Mouse (Mus musculus): ENCODE results near the gene Olfr133. TPM values are rescaled to one million over a fixed set of nuclear protein-coding genes. Genes with fewer than 3 reads are reported as not detected.
"Not testable (repeated sequence)": the region's sequence is repeated elsewhere in the genome, so short reads cannot be mapped to it uniquely, and the experiment has no call there.

Olfr133 gene
- total RNA-seq (2022): not detected

DNA sequence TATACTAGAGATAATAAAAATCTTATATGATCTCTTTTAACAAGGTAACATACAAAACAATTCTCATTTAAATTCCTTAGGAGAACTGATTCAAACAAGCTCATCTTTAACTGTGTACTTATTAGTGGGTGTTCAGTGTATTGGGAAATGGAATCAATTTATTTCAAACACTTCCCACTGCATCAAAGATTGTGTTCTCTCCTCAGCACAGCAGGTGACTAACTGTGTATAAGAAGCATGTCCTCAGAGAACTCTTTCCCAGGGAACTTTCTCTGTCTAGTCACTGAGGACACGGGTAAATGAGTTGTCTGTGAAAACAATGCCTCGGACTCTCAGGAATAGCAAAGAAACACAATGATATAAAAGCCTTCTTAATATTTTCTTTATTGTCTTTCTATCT, at the start of gene Olfr133:
Gene Olfr133 (plus strand): TSS at position 301 of the 400 bp plus-strand sequence.
- DNase-seq (ENCODE audit: low spot score in 2 of 2): no peak

DNA sequence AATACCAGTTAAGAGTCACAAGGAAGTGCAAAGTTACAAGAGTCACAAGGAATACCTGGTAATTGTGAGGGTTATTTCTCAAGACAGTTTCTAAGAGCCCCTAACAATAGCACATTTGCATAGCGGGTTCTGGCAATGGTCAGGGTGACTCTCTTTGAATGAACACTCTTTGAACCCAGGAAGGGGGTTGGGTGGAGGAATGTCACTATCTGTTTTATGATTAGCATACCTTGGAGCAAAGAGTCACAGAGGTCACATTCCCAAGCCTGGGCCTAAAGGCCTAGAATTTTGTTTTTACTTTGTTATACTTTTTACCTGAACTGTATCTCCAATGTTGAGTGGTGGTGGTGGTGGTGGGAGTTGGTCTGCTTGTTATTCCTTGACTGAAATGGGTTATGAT, 20.9 kb upstream of the Olfr133 start:
- not testable (repeated sequence) for DNase-seq (ENCODE audit: low spot score in 2 of 2)

DNA sequence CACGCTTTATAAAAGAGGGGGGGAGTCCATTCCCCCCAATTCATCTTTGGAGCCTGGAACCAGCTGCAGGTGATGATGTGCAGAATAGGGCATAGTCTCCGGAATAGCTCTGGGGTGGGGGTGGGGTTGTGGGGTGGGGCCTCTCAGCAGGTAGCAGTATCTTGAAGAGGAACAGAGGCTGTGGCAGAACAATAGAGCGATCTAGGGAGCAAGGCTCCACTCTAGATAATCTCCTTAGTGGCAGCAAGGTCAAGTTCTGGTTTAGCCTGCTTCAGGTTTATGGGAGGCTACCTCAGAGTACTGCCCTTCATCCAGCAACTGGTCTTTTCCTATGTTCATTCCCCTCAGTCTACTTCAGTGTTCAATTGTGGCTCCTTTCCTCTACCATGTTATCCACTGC, 19.7 kb upstream of the Olfr133 start:
- not testable (repeated sequence) for DNase-seq (ENCODE audit: low spot score in 2 of 2)

DNA sequence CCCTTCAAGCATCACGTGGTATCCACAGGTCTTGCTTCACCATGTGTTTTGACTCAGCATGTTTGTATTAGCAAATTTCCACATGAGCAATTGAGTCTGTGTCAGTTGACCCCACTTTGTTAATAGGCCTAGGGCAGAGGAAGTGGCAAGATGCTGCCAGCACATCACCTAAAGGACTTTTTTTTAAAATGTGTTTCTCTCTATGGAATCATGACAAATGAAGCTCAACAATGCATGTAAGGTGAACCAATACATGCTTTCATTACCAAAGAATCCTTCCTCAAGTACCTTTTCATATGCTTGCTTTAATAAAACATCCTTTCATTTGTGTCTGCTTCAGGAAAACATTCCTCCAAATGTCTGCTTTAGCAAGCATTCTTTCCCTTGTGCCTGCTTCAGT, 10.7 kb upstream of the Olfr133 start, which contains the start of gene Olfr132:
Gene Olfr132 (minus strand): TSS at position 101 of the 400 bp plus-strand sequence.
- no peak for DNase-seq (ENCODE audit: low spot score in 2 of 2)

DNA sequence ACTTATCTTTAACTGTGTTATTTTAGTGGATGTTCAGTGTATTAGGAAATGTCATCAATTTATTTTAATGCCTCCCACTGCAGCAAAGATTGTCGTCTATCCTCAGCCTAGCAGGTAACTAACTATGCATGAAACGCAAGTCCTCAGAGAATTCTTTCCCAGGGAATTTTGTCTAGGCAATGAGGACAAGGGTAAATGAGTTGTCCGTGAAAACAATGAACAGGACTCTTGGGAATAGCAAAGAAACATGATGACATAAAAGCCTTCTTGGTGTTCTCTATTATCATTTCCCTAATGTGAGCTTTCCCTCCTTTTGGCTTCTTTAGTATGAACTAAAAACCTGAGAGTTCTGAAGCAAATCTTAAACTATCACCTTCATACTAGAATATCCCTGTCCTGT, 26.0 kb downstream of the Olfr133 start, which contains the start of gene Olfr134:
Gene Olfr134 (plus strand): TSS at position 301 of the 400 bp plus-strand sequence.
- DNase-seq (ENCODE audit: low spot score in 2 of 2): no peak

Other genes with a start within 250 kb of the Olfr133 start
- not detected for gene Olfr127, start 244.8 kb upstream of the Olfr133 start, total RNA-seq (2022)
- gene Olfr128, start 224.7 kb upstream of the Olfr133 start, total RNA-seq (2022): not detected
- not detected for gene Olfr761, start 192.2 kb upstream of the Olfr133 start, total RNA-seq (2022)
- not detected for gene Olfr129, start 85.2 kb upstream of the Olfr133 start, total RNA-seq (2022)
- not detected for gene Olfr130, start 81.4 kb upstream of the Olfr133 start, total RNA-seq (2022)
- not detected for gene Olfr131, start 56.6 kb upstream of the Olfr133 start, total RNA-seq (2022)
- not detected for gene Olfr132, start 10.8 kb upstream of the Olfr133 start, total RNA-seq (2022)
- not detected for gene Olfr134, start 26.1 kb downstream of the Olfr133 start, total RNA-seq (2022)
- not detected for gene Olfr135, start 59.1 kb downstream of the Olfr133 start, total RNA-seq (2022)
- gene Olfr138, start 115.8 kb downstream of the Olfr133 start, total RNA-seq (2022): not detected
- gene Olfr137, start 162.3 kb downstream of the Olfr133 start, total RNA-seq (2022): not detected
- not detected for gene Olfr136, start 184.6 kb downstream of the Olfr133 start, total RNA-seq (2022)

Measured in gastrocnemius, adult 8-10 months (tissue).